Comparison of ENCODE assay signal across 24 mouse cellular contexts in the genomic region with DNA sequence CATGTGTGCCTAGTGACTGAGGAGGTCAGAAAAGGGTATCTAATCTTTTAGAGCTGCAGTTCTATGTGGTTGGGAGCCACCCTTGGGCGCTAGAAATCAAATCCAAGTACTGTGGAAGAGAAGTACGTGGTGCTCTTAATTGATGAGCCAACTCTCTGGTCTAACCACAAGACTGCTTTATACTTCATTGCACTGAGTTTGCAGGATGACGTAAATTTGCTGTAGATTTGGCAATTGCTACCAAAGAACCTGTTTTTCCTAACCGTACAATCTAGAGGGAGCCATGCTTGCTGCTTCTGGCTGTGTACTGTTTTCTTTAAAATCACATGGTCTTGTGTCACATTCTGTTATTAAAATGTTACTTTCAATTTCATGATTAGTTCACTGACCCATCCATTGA. TPM values are rescaled to one million over a fixed set of nuclear protein-coding genes. Genes with fewer than 3 reads are reported as not detected.
DNase-seq lines count a peak whose midpoint lies in the region; ATAC-seq and TF ChIP-seq lines count a peak whose summit lies in the region.
"Had no signal": no experiment of that assay in that cellular context is flagged by ENCODE, and none has a peak within 500 bp of the region (broad histone marks: within the 10 kb centered on the region; RNA-seq: fewer than 3 reads in every experiment).

No protein-coding gene starts in this region.

- no peak overlapping the region for H3K4me3 ChIP-seq in liver, postnatal 0 days (ENCODE audit: low read depth, low read length)
- H3K4me3 ChIP-seq in liver, embryonic 11.5 days (ENCODE audit: low read depth, low read length), result no peak overlapping the region
- H3K4me3 ChIP-seq: embryonic facial prominence, embryonic 15.5 days; hindbrain, embryonic 15.5 days; megakaryocyte, embryonic 14.5 days; neural tube, embryonic 13.5 days had no signal

- no peaks in the 10 kb centered on the region for H3K4me1 ChIP-seq in liver, postnatal 0 days (ENCODE audit: insufficient read depth)
- H3K4me1 ChIP-seq in liver, embryonic 11.5 days (replicated peaks; ENCODE audit: control insufficient read depth, insufficient read depth, low read length), result no peaks in the 10 kb centered on the region
- H3K4me1 ChIP-seq: embryonic facial prominence, embryonic 15.5 days; hindbrain, embryonic 15.5 days; megakaryocyte, embryonic 14.5 days; neural tube, embryonic 13.5 days had no signal

- DNase-seq in liver, postnatal 0 days, result no peak
- no peak for DNase-seq in liver, embryonic 11.5 days (ENCODE audit: low spot score)
- peak; percentile 11 for DNase-seq in NIH3T3 (ENCODE audit: low read depth)
- DNase-seq in splenic B cell, adult 2 months (ENCODE audit: low read depth, low spot score), result peak; percentile 52
- DNase-seq in spleen, postnatal 10 days (ENCODE audit: low spot score in 2 of 2), result no peak
- DNase-seq in spleen, postnatal 4 days (ENCODE audit: low spot score in 2 of 2), result no peak
- no peak for DNase-seq in heart, postnatal 36 days
- DNase-seq: cerebellum, adult 8-10 months; heart, postnatal 10 days; kidney, adult 18-20 months; kidney, postnatal 14 days; layer of hippocampus, adult 9-11 months; left cerebral cortex, postnatal 4 days; right cerebral cortex, postnatal 4 days had no signal

- no peaks in the 10 kb centered on the region for H3K27me3 ChIP-seq in liver, postnatal 0 days (ENCODE audit: insufficient read depth, low read length)
- H3K27me3 ChIP-seq in liver, embryonic 11.5 days (replicated peaks; ENCODE audit: control insufficient read depth, insufficient read depth, low read length), result no peaks in the 10 kb centered on the region
- no peaks in the 10 kb centered on the region for H3K27me3 ChIP-seq in splenic B cell, adult 2 months (ENCODE audit: control insufficient read depth, insufficient read depth, low read length, poor library complexity, severe bottlenecking)
- H3K27me3 ChIP-seq: embryonic facial prominence, embryonic 15.5 days; hindbrain, embryonic 15.5 days; megakaryocyte, embryonic 14.5 days; neural tube, embryonic 13.5 days had no signal

- no peak overlapping the region for H3K9ac ChIP-seq in liver, postnatal 0 days (replicated peaks)
- H3K9ac ChIP-seq in liver, embryonic 11.5 days (ENCODE audit: low read depth, low read length), result no peak overlapping the region
- H3K9ac ChIP-seq: embryonic facial prominence, embryonic 15.5 days; hindbrain, embryonic 15.5 days; liver, embryonic 14.5 days; neural tube, embryonic 13.5 days had no signal

- H3K9me3 ChIP-seq in liver, postnatal 0 days (ENCODE audit: low read length), result no peaks in the 10 kb centered on the region
- H3K9me3 ChIP-seq in liver, embryonic 11.5 days (ENCODE audit: control insufficient read depth, low read length), result no peaks in the 10 kb centered on the region
- H3K9me3 ChIP-seq: embryonic facial prominence, embryonic 15.5 days; hindbrain, embryonic 15.5 days had no signal

- H3K4me2 ChIP-seq in liver, postnatal 0 days (ENCODE audit: low read depth, low read length), result no peak overlapping the region
- H3K4me2 ChIP-seq in liver, embryonic 11.5 days, result no peak overlapping the region
- H3K4me2 ChIP-seq: embryonic facial prominence, embryonic 15.5 days; hindbrain, embryonic 15.5 days; neural tube, embryonic 13.5 days had no signal

- no peaks in the 10 kb centered on the region for H3K36me3 ChIP-seq in liver, postnatal 0 days (replicated peaks; ENCODE audit: insufficient read depth, low read length)
- H3K36me3 ChIP-seq in liver, embryonic 11.5 days (ENCODE audit: control insufficient read depth, insufficient read depth, low read length), result no peaks in the 10 kb centered on the region
- H3K36me3 ChIP-seq in splenic B cell, adult 2 months (ENCODE audit: control insufficient read depth, insufficient read depth, low read length, poor library complexity, severe bottlenecking), result no peaks in the 10 kb centered on the region
- H3K36me3 ChIP-seq: embryonic facial prominence, embryonic 15.5 days; hindbrain, embryonic 15.5 days; neural tube, embryonic 13.5 days had no signal

- ATAC-seq in liver, postnatal 0 days, result no peak
- no peak for ATAC-seq in liver, embryonic 11.5 days (replicated peaks; ENCODE audit: low FRiP score)
- peak; percentile 97 for ATAC-seq in granulocyte monocyte progenitor cell, adult 5-6 weeks (replicated peaks; ENCODE audit: poor library complexity, severe bottlenecking)
- ATAC-seq: forebrain, embryonic 14.5 days; midbrain, embryonic 16.5 days had no signal

- TF ChIP-seq EP300 in liver, postnatal 0 days (IDR thresholded peaks at IDR 0.05; ENCODE audit: low read depth), result no peak

- H3K27ac ChIP-seq in liver, postnatal 0 days (ENCODE audit: low read depth), result no peak overlapping the region
- H3K27ac ChIP-seq in liver, embryonic 11.5 days (ENCODE audit: low read depth, low read length), result no peak overlapping the region
- H3K27ac ChIP-seq: embryonic facial prominence, embryonic 15.5 days; hindbrain, embryonic 15.5 days; liver, embryonic 14.5 days; neural tube, embryonic 13.5 days had no signal

- intact Hi-C loops in heart, postnatal 36 days (cut with DNase I), result no loop called here

- 58% methylated on average over 4 of the region's 4 CpGs for WGBS in liver, postnatal 0 days (ENCODE audit: insufficient replicate concordance)
- WGBS in liver, embryonic 11.5 days, result 76% methylated on average over 4 of the region's 4 CpGs

- 0 out of 2 replicates have a peak, but pooled peaks have one; percentile 6 for TF ChIP-seq CTCF in liver, postnatal 0 days (IDR thresholded peaks at IDR 0.05; ENCODE audit: low read depth)

RNA-seq across cellular contexts. Expression of a gene that starts 10.0 kb away (rescaled TPM):
- 7.7 and 9.3 TPM in 2 replicates for polyA plus RNA-seq in liver, postnatal 0 days (2015; fragmentation: Nextera tagmentation; extraction: Ambion mirVana)
- polyA plus RNA-seq in liver, embryonic 11.5 days (2014; fragmentation: Nextera tagmentation; extraction: Ambion mirVana), result 4.5 and 4.6 TPM in 2 replicates
- total RNA-seq in granulocyte monocyte progenitor cell, adult 5-6 weeks (2014; fragmentation: Nextera tagmentation), result not detected in 2 replicates
- 0.52 and 3.5 TPM in 2 replicates for total RNA-seq in granulocyte monocyte progenitor cell, adult 5-6 weeks (2017)
- total RNA-seq in heart, postnatal 36 days (2021), result 1 to 10 TPM; 1.9 to 2.6 TPM
- polyA plus RNA-seq: C2C12 had no signal

RNA-seq across cellular contexts. Expression of a gene that starts 37.9 kb away (rescaled TPM):
- polyA plus RNA-seq in liver, postnatal 0 days (2015; fragmentation: Nextera tagmentation; extraction: Ambion mirVana), result 0.19 and 0.30 TPM in 2 replicates
- polyA plus RNA-seq in liver, embryonic 11.5 days (2014; fragmentation: Nextera tagmentation; extraction: Ambion mirVana), result 0.05 TPM in 1 of 2 replicates, not detected in the other
- total RNA-seq in granulocyte monocyte progenitor cell, adult 5-6 weeks (2014; fragmentation: Nextera tagmentation), result not detected in 2 replicates
- not detected in 2 replicates for total RNA-seq in granulocyte monocyte progenitor cell, adult 5-6 weeks (2017)
- total RNA-seq in heart, postnatal 36 days (2021), result not detected
- total RNA-seq: heart, adult 8-10 months; heart, postnatal 10 days had no signal
- polyA plus RNA-seq: C2C12; forebrain, embryonic 14.5 days; neural tube, embryonic 13.5 days had no signal

Comparison
In these comparisons a context has a peak if more than half of its experiments do, and no peak if none do; other contexts are left out.
1. DNase-seq: peak in NIH3T3 (single experiment) and splenic B cell, adult 2 months (single experiment); none in liver, postnatal 0 days (single experiment), liver, embryonic 11.5 days (single experiment), spleen, postnatal 10 days (0 of 2), spleen, postnatal 4 days (0 of 2) and heart, postnatal 36 days (0 of 2).